Mouse (Mus musculus): ENCODE data around the gene Aspdh. TPM values are rescaled to one million over a fixed set of nuclear protein-coding genes. Genes with fewer than 3 reads are reported as not detected.

Aspdh gene
- total RNA-seq, 4 experiments from 2014 or later, result 0.79 to 1.5 TPM; not detected in 2

DNA sequence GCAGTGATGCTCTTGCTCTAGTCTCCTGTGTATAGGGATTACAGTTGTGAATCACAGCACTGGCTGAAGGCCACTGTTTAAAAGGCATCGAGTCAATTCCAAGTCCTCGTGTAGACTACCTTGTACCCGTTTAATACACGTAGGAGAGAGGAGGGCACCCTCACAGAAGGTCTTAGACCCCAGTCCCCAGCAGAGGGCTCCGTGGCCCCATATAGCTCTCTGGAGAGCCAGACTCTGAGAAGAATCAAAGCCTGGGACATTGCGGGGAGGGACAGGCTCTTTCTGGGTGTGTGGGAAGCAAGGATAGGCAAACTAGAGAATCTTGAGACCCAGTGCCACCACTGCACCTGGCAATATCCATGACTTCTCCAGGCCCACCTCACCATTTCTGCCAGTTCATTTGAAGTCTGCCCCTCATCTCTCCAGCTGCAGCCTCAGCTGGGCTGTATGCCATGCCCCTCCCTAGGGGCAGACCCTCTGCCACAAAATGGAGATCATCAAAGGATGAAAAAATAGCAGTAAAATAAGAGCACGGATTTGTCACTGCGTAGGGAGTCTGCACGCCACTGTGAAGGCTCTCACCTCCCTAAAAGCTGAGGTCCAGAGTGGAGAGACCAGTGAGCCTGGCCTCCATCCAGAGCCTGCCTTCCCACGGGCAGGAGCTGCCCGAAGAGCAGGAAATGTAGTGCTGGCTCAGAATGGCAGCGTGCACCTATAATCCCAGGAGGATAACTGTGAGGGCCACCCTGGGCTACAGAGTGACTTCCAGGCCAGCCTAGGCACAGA is 18.9 kb upstream of the Aspdh start:
- no peak for DNase-seq (ENCODE audit: low spot score)

DNA sequence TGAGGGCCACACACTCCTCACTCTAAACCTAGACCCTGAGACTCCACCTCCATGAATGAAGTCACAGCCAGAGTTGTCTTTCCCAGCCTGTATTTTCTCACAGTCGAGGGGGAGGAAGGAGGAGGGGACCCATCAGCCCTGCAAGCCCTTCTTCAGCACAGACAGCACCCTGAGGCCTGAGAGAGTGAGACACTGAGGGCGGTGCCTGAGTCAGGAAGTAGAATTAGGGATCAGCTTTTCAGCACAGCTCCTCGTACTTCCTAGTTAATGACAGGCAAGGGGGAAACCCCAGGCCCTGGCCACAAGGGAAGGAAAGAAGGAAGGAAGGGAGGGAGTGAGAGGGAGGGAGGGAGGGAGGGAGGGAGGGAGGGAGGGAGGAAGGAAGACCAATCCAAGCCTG is 11.9 kb upstream of the Aspdh start:
- no peak for DNase-seq (ENCODE audit: low spot score)

DNA sequence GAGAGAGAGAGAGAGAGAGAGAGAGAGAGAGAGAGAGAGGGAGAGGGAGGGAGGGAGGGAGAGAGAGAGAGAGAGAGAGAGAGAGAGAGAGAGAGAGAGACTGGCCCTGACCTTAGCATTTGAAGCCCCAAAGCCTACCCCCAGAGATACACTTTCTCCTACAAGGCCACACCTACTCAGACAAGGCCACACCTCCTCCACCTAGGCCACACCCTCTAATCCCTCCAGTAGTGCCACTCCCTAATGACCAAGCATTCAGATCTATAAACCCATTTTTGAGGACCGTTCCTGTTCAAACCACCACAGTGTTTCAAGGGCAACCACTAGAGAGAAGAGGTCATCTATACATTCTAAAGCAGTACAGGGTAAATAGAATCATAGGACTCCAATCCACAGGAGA is 8.9 kb upstream of the Aspdh start:
- no peak for DNase-seq (ENCODE audit: low spot score)

- no peak for DNase-seq (ENCODE audit: low spot score)
Measured at GRCm38 (mm10) chr7:44460067-44460466, 5.1 kb upstream of the Aspdh start.

DNA sequence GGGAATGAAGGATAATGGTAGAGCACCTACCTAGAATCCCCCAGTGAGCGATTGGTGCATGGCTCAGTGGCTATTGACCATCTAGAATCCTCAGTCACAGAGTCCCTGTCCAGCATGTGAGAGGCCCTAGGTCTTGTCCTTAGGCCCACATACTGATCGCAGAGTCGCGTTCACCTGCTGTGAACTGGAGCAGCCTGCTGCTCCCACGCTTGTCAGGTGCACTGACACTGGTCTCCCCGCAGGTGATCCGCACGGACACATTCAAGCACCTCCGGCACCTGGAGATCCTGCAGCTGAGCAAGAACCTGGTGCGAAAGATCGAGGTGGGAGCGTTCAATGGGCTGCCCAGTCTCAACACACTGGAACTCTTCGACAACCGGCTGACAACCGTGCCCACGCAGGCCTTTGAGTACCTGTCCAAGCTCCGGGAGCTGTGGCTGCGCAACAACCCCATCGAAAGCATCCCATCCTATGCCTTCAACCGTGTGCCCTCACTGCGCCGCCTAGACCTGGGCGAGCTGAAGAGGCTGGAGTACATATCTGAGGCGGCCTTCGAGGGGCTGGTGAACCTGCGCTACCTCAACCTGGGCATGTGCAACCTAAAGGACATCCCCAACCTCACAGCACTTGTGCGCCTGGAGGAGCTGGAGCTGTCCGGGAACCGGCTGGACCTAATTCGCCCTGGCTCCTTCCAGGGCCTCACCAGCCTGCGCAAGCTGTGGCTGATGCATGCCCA is 4.3 kb upstream of the Aspdh start:
- no peak for DNase-seq (ENCODE audit: low spot score)

GRCm38 (mm10) chr7:44461503-44462217 is 3.5 kb upstream of the Aspdh start:
- DNase-seq (ENCODE audit: low spot score), result no peak

DNA sequence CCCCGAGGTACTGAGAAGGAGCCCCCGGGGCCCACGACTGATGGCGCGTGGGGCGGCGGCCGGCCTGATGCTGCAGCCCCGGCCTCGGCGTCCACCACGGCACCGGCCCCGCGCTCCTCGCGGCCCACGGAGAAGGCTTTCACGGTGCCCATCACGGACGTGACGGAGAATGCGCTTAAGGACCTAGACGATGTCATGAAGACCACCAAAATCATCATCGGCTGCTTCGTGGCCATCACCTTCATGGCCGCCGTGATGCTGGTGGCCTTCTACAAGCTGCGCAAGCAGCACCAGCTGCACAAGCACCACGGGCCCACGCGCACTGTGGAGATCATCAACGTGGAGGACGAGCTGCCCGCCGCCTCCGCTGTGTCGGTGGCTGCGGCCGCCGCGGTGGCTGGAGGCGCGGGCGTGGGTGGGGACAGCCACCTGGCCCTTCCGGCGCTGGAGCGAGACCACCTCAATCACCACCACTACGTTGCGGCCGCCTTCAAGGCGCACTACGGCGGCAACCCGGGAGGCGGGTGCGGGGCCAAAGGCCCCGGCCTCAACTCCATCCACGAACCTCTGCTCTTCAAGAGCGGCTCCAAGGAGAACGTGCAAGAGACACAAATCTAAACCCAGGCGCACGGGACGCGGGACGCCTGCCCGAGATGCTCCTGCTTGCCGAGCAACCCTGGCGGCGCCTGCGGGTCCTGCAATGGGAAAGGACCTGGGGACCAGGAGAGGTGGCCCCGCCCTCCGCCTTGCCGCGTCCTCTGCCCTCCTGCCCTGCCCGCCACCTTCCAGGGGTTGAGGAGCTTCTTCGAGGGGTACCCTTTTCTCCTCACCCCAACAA is 2.8 kb upstream of the Aspdh start:
- no peak for DNase-seq (ENCODE audit: low spot score)

DNA sequence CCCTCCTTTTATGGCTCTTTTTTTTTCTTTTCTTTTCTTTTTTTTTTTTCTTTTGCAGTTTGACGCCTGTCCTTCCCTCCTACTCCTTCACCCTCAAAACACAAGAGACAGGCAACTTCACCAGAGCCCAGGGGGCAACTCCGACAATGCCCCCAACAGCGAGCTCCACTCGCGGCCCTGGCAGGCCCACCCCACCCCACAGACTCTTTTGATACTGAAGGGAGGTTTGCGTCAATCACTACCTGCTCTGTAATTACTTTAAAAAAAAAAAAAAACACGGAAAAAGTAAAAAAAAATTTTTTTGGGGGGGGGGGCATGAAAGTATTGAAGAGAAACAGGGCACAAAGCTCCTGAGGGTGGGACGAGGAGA is 2.1 kb upstream of the Aspdh start:
- no peak for DNase-seq (ENCODE audit: low spot score)

- no peak for DNase-seq (ENCODE audit: low spot score)
Measured at GRCm38 (mm10) chr7:44463556-44464225, 1.5 kb upstream of the Aspdh start.

- no peak for DNase-seq (ENCODE audit: low spot score)
Measured at GRCm38 (mm10) chr7:44464511-44464910, 680 bp upstream of the Aspdh start.

GRCm38 (mm10) chr7:44466006-44466887 is 1.1 kb downstream of the Aspdh start:
- no peak for DNase-seq (ENCODE audit: low spot score)

DNA sequence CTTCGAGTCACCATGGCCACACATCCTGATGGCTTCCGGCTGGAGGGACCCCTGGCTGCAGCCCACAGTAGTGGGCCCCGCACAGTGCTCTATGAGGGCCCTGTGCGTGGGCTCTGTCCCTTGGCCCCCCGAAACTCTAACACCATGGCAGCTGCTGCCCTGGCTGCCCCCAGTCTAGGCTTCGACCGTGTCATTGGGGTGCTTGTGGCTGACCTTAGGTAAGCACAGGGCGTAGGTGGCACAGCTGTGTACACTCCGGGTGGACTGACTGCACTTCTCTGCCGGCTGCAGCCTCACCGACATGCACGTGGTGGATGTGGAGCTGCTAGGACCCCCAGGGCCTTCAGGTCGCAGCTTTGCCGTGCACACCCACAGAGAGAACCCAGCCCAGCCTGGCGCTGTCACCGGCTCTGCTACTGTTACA is 1.7 kb downstream of the Aspdh start:
- DNase-seq (ENCODE audit: low spot score), result no peak

GRCm38 (mm10) chr7:44467811-44468411 is 2.7 kb downstream of the Aspdh start, which contains the start of gene Josd2:
Josd2 (plus strand) TSS chr7:44467980.
- peak; percentile 97 for DNase-seq (ENCODE audit: low spot score)

DNA sequence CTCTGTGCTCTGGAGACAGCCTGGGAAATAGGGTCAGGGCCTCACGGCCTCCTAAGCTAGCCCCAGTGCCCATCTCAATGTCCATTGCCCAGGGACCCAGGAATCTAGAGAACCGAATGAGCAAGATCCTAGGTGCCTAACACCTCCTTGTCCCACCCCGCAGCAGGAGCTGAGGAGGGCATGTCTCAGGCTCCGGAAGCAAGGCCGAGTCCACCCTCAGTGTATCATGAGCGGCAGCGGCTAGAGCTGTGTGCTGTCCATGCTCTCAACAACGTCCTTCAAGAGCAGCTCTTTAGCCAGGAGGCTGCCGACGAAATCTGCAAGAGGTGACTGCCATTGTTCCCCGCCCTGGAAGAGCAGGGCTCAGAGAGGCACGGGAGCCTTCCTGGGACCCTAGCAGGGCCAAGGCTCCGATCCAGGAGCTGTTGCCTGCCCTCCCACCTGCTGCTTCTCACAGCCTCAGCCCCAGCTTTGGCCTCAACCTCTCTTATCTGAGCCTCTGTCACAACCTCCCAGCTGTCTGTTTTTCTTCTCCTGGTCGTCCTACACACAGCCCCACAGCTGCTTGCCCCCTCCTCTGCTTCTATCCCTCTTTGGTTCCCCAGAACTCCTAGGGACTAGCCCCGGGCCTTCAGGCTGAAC is 3.6 kb downstream of the Aspdh start:
- no peak for DNase-seq (ENCODE audit: low spot score)

DNA sequence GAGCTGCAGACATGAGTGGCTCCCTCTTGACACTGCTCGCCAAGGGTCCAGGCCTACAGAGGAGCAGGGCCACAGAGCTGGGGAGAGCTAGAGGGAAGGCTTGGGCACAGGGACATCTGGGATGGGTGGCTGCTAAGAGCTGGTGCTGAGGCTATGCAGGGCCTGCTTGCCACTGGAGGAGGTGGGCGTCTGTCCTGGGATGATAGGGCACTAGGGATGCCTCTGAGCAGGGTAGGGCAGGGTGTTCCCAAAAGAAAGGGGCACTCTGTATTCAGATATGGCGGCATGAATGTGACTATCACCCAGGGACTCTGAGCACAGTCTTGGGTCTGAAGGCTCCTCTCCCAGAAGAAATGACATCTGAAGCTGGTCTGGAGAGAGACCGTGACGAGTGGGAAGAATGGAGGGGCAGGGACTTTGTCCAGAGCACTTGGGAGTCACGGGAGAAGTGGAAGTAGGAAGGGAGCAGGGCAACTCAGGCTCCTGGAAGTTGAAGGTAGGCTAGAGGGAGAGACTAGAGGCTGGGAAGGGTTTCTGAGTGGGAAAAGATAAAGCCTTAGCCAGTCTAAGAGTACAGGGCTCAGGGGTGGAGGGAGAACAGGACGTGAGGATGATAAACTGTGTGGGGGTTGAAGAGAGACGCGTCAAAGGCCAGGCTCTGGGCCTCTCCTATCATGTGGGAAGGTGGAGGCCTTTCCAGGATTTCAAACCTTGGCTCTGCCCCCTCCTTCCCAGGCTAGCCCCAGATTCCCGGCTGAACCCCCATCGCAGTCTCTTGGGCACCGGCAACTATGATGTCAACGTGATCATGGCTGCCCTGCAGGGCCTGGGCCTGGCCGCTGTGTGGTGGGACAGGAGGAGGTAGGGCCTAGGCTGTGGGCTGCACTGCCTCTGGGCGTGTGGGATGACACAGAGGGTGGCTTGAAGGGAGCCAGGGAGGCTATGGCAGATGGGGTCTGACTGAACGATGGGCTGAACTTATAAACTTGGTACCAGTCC is 4.8 kb downstream of the Aspdh start:
- DNase-seq (ENCODE audit: low spot score), result no peak

- no peak for DNase-seq (ENCODE audit: low spot score)
Measured at GRCm38 (mm10) chr7:44470696-44471612, 5.8 kb downstream of the Aspdh start.
